Mouse (Mus musculus) ES-E14 (cell line): Measurements from ENCODE around the gene Pex14.

Source experiments
- HCFC1 ChIP-seq: IDR thresholded peaks from 2 replicates; pipeline ENCODE4 v1.6.1; 2012; ENCODE audit warnings: low read length, inconsistent platforms, borderline replicate concordance; ENCODE audit not compliant: insufficient read depth
- MAFK ChIP-seq: IDR thresholded peaks from 2 replicates; pipeline ENCODE4 v1.6.1; 2014; ENCODE audit warnings: mild to moderate bottlenecking, low read depth, low read length, inconsistent platforms; ENCODE audit not compliant: insufficient read depth
- ZC3H11A ChIP-seq: IDR thresholded peaks from 2 replicates; pipeline ENCODE4 v1.6.1; 2012; ENCODE audit warnings: low read depth, mild to moderate bottlenecking, inconsistent platforms, low read length, borderline replicate concordance

- TF ChIP-seq HCFC1 (no peak), ZC3H11A (no peak), MAFK (no peak)
These were observed 187.5 kb downstream of the Pex14 start for GRCm38 (mm10) chr4:148912134-148912533.
